Mouse (Mus musculus): ENCODE results near the gene Pla1a. TPM values are rescaled to one million over a fixed set of nuclear protein-coding genes. Genes with fewer than 3 reads are reported as not detected.

Gene Pla1a
- polyA plus RNA-seq (2014; fragmentation: Illumina TruSeq; extraction: RNeasy Lipid Tissue Mini Kit (QIAGEN cat#74804); ENCODE audit: low replicate concordance) = 0.56 TPM

GRCm38 (mm10) chr16:38432498-38433425 lies at the start of gene Pla1a:
Gene Pla1a (minus strand): TSS chr16:38433145.

DNA sequence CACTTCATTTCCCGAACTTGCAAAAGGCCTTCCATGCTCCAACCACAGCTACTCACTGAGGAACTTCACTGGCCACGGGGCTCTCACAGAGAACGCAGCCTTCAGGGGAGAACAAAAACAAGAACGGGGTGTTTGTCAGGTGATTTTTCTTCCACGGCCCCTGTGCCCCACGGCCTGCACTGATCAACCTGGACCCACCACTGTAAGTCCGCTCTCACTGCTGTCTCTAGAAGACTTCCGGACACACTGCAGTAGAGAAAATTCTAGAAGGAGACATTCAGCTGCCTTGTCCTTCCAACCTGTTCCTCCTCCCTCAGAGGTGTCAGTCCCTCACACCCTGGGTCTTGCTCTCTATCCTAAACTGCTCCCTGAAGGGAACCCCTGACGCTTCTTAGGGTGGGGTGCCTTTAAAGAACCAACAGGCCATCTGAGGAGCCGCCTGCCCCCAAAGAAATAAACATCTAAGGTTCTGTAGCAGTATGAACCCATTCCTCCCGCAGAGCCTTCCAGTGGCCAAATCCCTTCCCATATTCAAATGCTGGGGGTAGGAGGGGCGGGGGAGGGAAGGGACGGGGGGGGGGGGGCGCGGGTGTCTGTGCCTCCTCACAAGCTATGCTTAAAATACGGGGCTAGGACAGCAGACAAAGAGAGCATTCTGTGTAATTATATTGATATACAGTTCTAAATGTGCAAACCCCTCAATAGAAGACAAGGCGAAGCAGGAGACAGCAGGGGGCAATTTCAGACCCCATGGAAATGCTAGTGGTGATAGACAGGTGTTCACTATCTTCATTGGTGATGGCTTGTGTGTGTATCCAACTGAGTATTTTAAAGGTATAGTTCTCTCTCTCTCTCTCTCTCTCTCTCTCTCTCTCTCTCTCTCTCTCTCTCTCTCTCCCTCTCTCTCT lies 22.8 kb upstream of the Pla1a start, which contains the start of gene Cd80:
Gene Cd80, plus strand, starts transcription at position 51 of the 908 bp plus-strand sequence.

GRCm38 (mm10) chr16:38452442-38453202 lies 19.7 kb upstream of the Pla1a start, which contains the start of gene Adprh:
Gene Adprh (minus strand): TSS chr16:38452703.

DNA sequence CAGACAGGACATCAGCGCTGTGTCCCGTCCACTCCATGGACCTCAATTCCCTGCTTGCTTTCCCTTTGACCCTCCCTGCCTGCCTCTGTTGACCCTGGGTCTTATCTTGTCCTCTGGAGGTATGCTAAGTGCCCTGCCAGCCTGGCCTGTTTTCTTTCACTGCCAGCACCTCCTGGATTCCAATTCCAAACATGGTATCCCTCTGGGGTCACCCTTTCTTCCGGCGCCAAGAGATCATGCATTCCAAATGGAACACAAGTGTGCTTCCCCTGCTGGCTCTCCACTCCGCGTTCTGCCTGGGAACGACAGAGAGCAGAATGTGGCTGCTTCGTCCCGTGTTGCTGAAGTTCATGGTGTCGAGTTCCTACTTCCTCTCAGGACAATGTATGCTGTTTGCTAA lies 71.0 kb downstream of the Pla1a start, which contains the start of gene Popdc2:
Gene Popdc2, plus strand, starts transcription at position 277 of the 400 bp plus-strand sequence.

DNA sequence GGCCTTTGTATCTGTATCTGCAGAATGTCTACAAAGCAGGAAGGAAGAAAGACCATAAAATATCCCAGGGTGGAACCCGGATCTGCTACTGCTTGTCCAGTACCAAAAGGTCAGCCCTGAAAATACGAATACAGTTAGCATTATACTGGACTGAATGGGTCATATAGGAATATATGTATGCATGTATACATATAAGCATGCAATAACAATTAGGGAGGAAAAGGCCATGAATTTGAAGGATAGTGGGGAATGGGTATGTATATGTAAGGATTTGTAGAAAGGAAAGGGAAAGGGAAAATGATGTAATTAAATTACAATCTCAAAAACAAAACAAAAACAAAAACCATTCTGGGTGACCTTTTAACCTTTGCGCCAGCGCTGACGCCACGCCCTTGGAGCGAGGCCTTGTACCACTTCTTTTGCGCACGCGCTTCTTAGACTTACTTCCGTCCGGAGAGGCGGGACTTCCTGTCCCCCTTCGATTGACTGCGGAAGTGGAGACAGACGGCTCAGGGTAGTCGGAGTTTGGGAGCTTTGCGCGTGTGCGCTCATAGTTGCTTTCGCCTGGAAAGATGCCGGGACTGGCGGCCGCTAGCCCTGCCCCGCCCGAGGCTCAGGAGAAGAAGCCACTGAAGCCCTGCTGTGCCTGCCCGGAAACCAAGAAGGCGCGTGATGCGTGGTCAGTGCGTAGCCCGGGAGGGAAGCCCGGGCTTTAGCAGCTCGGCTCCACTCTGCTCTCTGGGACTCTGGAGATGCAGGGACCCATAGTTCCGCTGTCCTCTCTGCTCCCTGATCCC lies 86.2 kb downstream of the Pla1a start, which contains the start of the genes Cox17 and Gm21987:
Gene Cox17, plus strand, starts transcription at position 463 of the 797 bp plus-strand sequence.
Gene Gm21987, plus strand, starts transcription at position 512 of the 797 bp plus-strand sequence.

Other genes with a start within 250 kb of the Pla1a start
- gene Nr1i2, start 138.3 kb downstream of the Pla1a start, polyA plus RNA-seq (2014; fragmentation: Illumina TruSeq; extraction: RNeasy Lipid Tissue Mini Kit (QIAGEN cat#74804); ENCODE audit: low replicate concordance) = 8.4 TPM
- gene Maats1, start 91.0 kb downstream of the Pla1a start, polyA plus RNA-seq (2014; fragmentation: Illumina TruSeq; extraction: RNeasy Lipid Tissue Mini Kit (QIAGEN cat#74804); ENCODE audit: low replicate concordance) = 0.15 TPM
- gene Cox17, start 86.2 kb downstream of the Pla1a start, polyA plus RNA-seq (2014; fragmentation: Illumina TruSeq; extraction: RNeasy Lipid Tissue Mini Kit (QIAGEN cat#74804); ENCODE audit: low replicate concordance) = 151 TPM
- gene Gm21987, start 86.1 kb downstream of the Pla1a start, polyA plus RNA-seq (2014; fragmentation: Illumina TruSeq; extraction: RNeasy Lipid Tissue Mini Kit (QIAGEN cat#74804); ENCODE audit: low replicate concordance) = not detected
- gene Popdc2, start 70.9 kb downstream of the Pla1a start, polyA plus RNA-seq (2014; fragmentation: Illumina TruSeq; extraction: RNeasy Lipid Tissue Mini Kit (QIAGEN cat#74804); ENCODE audit: low replicate concordance) = 0.33 TPM
- 6.9 TPM for gene Adprh, start 19.6 kb upstream of the Pla1a start, polyA plus RNA-seq (2014; fragmentation: Illumina TruSeq; extraction: RNeasy Lipid Tissue Mini Kit (QIAGEN cat#74804); ENCODE audit: low replicate concordance)
- gene Cd80, start 22.4 kb upstream of the Pla1a start, polyA plus RNA-seq (2014; fragmentation: Illumina TruSeq; extraction: RNeasy Lipid Tissue Mini Kit (QIAGEN cat#74804); ENCODE audit: low replicate concordance) = 2.5 TPM
- gene Timmdc1, start 89.5 kb upstream of the Pla1a start, polyA plus RNA-seq (2014; fragmentation: Illumina TruSeq; extraction: RNeasy Lipid Tissue Mini Kit (QIAGEN cat#74804); ENCODE audit: low replicate concordance) = 11.7 TPM
- gene Poglut1, start 117.1 kb upstream of the Pla1a start, polyA plus RNA-seq (2014; fragmentation: Illumina TruSeq; extraction: RNeasy Lipid Tissue Mini Kit (QIAGEN cat#74804); ENCODE audit: low replicate concordance) = 17.2 TPM
- gene Tmem39a, start 125.6 kb upstream of the Pla1a start, polyA plus RNA-seq (2014; fragmentation: Illumina TruSeq; extraction: RNeasy Lipid Tissue Mini Kit (QIAGEN cat#74804); ENCODE audit: low replicate concordance) = 33.2 TPM